In genomic region chr13:93136251-93136650, GRCm38 (mm10) we compare ENCODE assay signal across 24 mouse cellular contexts. TPM values are rescaled to one million over a fixed set of nuclear protein-coding genes. Genes with fewer than 3 reads are reported as not detected.
"Had no signal": no experiment of that assay in that cellular context is flagged by ENCODE, and none has a peak within 500 bp of the region (broad histone marks: within the 10 kb centered on the region; RNA-seq: fewer than 3 reads in every experiment).

No protein-coding gene starts in this region.

- H3K9ac ChIP-seq: limb, embryonic 13.5 days; liver, embryonic 12.5 days; liver, embryonic 15.5 days; lung, embryonic 15.5 days; neural tube, embryonic 12.5 days; neural tube, embryonic 15.5 days; stomach, embryonic 15.5 days had no signal

- H3K4me3 ChIP-seq: layer of hippocampus, adult 2 months; limb, embryonic 10.5 days; limb, embryonic 13.5 days; liver, embryonic 12.5 days; liver, embryonic 15.5 days; lung, embryonic 15.5 days; megakaryocyte, embryonic 14.5 days; midbrain, embryonic 10.5 days; neural tube, embryonic 12.5 days; neural tube, embryonic 15.5 days; stomach, embryonic 15.5 days had no signal

- H3K27ac ChIP-seq: kidney, postnatal 0 days; layer of hippocampus, adult 2 months; limb, embryonic 10.5 days; limb, embryonic 13.5 days; liver, embryonic 12.5 days; liver, embryonic 15.5 days; lung, embryonic 15.5 days; midbrain, embryonic 10.5 days; neural tube, embryonic 12.5 days; neural tube, embryonic 15.5 days; stomach, embryonic 15.5 days had no signal

- H3K4me2 ChIP-seq: limb, embryonic 13.5 days; liver, embryonic 12.5 days; liver, embryonic 15.5 days; lung, embryonic 15.5 days; neural tube, embryonic 12.5 days; neural tube, embryonic 15.5 days; stomach, embryonic 15.5 days had no signal

- H3K27me3 ChIP-seq: limb, embryonic 13.5 days; liver, embryonic 12.5 days; liver, embryonic 15.5 days; lung, embryonic 15.5 days; megakaryocyte, embryonic 14.5 days; neural tube, embryonic 12.5 days; neural tube, embryonic 15.5 days; stomach, embryonic 15.5 days had no signal

- ATAC-seq: liver, embryonic 12.5 days had no signal

- H3K36me3 ChIP-seq: limb, embryonic 10.5 days; limb, embryonic 13.5 days; liver, embryonic 12.5 days; liver, embryonic 15.5 days; lung, embryonic 15.5 days; midbrain, embryonic 10.5 days; neural tube, embryonic 12.5 days; neural tube, embryonic 15.5 days; stomach, embryonic 15.5 days had no signal

- H3K4me1 ChIP-seq: liver, embryonic 12.5 days; liver, embryonic 15.5 days; megakaryocyte, embryonic 14.5 days; midbrain, embryonic 10.5 days; neural tube, embryonic 12.5 days; neural tube, embryonic 15.5 days; stomach, embryonic 15.5 days had no signal

- H3K9me3 ChIP-seq: limb, embryonic 10.5 days; limb, embryonic 13.5 days; liver, embryonic 12.5 days; liver, embryonic 15.5 days; lung, embryonic 15.5 days; megakaryocyte, embryonic 14.5 days; midbrain, embryonic 10.5 days; neural tube, embryonic 12.5 days; neural tube, embryonic 15.5 days; stomach, embryonic 15.5 days had no signal

- DNase-seq: kidney, postnatal 25 days; layer of hippocampus, adult 9-11 months; liver; lung, adult 18-20 months; lung, postnatal 10 days; lung, postnatal 36 days; midbrain, embryonic 14.5 days; right cerebral cortex, adult 18-20 months; right cerebral cortex, postnatal 14 days; right cerebral cortex, postnatal 4 days; spleen, adult 18-20 months; thymus, postnatal 25 days had no signal

RNA-seq across cellular contexts. Expression of gene Cmya5, which starts 8.3 kb away (rescaled TPM):
- polyA plus RNA-seq: liver, embryonic 12.5 days had no signal
